Mouse (Mus musculus) C2C12 (cell line): ENCODE measurements at regions not wholly inside any gene's neighbourhood (a gene's known extent, or its start where the extent isn't known, plus 50 kb on each side); places are given as distances from the start of the nearest gene placed in this dataset.

Experiments used
- H3K27me3 ChIP-seq: one replicate; pipeline ENCODE4 v1.6.1; 2011; ENCODE audit not compliant: control insufficient read depth, insufficient read depth, insufficient read length
- H3K36me3 ChIP-seq: one replicate; pipeline ENCODE4 v1.6.1; 2011; ENCODE audit not compliant: control insufficient read depth, insufficient read depth
- H3K4me3 ChIP-seq: one replicate; pipeline ENCODE4 v1.5.1; 2011; ENCODE audit warnings: mild to moderate bottlenecking, control low read depth; ENCODE audit not compliant: poor library complexity, insufficient read depth, severe bottlenecking
- H3K79me2 ChIP-seq: one replicate; pipeline ENCODE4 v1.6.1; 2011; ENCODE audit not compliant: control insufficient read depth, insufficient read depth
- H3K79me3 ChIP-seq: one replicate; pipeline ENCODE4 v1.6.1; 2011; ENCODE audit warnings: low read depth, control low read depth
- H3ac ChIP-seq: one replicate; pipeline ENCODE3; 2011; ENCODE audit warnings: low read depth; ENCODE audit not compliant: control insufficient read depth, insufficient read length
- CEBPB ChIP-seq: IDR thresholded peaks from one replicate; pipeline ENCODE4 v1.6.1; 2011; ENCODE audit warnings: low read depth, mild to moderate bottlenecking, control low read depth, moderate library complexity
- CTCF ChIP-seq: IDR thresholded peaks from one replicate; pipeline ENCODE4 v1.5.1; 2011; ENCODE audit not compliant: control insufficient read depth, insufficient read depth, insufficient read length
- FOSL1 ChIP-seq: IDR thresholded peaks from one replicate; pipeline ENCODE4 v1.8.0; 2011; ENCODE audit warnings: mild to moderate bottlenecking, low read length; ENCODE audit not compliant: poor library complexity, insufficient read depth, severe bottlenecking
- MAX ChIP-seq: IDR thresholded peaks from one replicate; pipeline ENCODE4 v1.6.1; 2011; ENCODE audit warnings: mild to moderate bottlenecking, control low read depth
- MYOD1 ChIP-seq: IDR thresholded peaks from one replicate; pipeline ENCODE4 v1.6.1; 2011; ENCODE audit warnings: low read depth; ENCODE audit not compliant: control insufficient read depth, insufficient read length
- MYOG ChIP-seq: IDR thresholded peaks from one replicate; pipeline ENCODE4 v1.6.1; 2011; ENCODE audit not compliant: control insufficient read depth, insufficient read length; ENCODE audit errors: extremely low read depth
- USF1 ChIP-seq: IDR thresholded peaks from one replicate; pipeline ENCODE4 v1.6.1; 2011; ENCODE audit warnings: low read depth, mild to moderate bottlenecking, control low read depth, moderate library complexity

- H3K36me3 ChIP-seq = no peaks in the 10 kb centered on the region
- H3K79me3 ChIP-seq = no peaks in the 10 kb centered on the region
- H3ac ChIP-seq = no peak overlapping the region
- H3K4me3 ChIP-seq = no peak overlapping the region
- H3K27me3 ChIP-seq = peaks cover 24% of the 10 kb centered on the region
- H3K79me2 ChIP-seq = no peaks in the 10 kb centered on the region
- TF ChIP-seq MAX = no peak
- TF ChIP-seq MYOD1 = no peak
- TF ChIP-seq CTCF = no peak
- TF ChIP-seq CEBPB = no peak
- TF ChIP-seq FOSL1 = no peak
- no peak for TF ChIP-seq MYOG
- no peak for TF ChIP-seq USF1
Measured at GRCm38 (mm10) chr2:168424277-168425099, 143.0 kb upstream of the Kcng1 start.

GRCm38 (mm10) chr2:168423551-168423950 is 142.0 kb upstream of the Kcng1 start:
- H3K36me3 ChIP-seq = no peaks in the 10 kb centered on the region
- H3K79me3 ChIP-seq = no peaks in the 10 kb centered on the region
- peaks cover 24% of the 10 kb centered on the region for H3K27me3 ChIP-seq
- no peak overlapping the region for H3ac ChIP-seq
- no peak overlapping the region for H3K4me3 ChIP-seq
- TF ChIP-seq USF1 (no peak), MYOG (no peak), MYOD1 (no peak), FOSL1 (no peak), CTCF (no peak), MAX (no peak)
- H3K79me2 ChIP-seq = no peaks in the 10 kb centered on the region

GRCm38 (mm10) chr2:168415140-168415539 is 133.6 kb upstream of the Kcng1 start:
- H3K79me3 ChIP-seq = no peaks in the 10 kb centered on the region
- H3K36me3 ChIP-seq = no peaks in the 10 kb centered on the region
- no peak overlapping the region for H3ac ChIP-seq
- TF ChIP-seq CEBPB (no peak), CTCF (peak; percentile 21)
- H3K27me3 ChIP-seq = no peaks in the 10 kb centered on the region
- H3K79me2 ChIP-seq = no peaks in the 10 kb centered on the region
- H3K4me3 ChIP-seq = no peak overlapping the region

GRCm38 (mm10) chr2:168414110-168414872 is 132.8 kb upstream of the Kcng1 start:
- TF ChIP-seq MYOD1 (peak; percentile 60), CTCF (no peak), MAX (peak; percentile 24), FOSL1 (peak; percentile 78)
- no peak overlapping the region for H3ac ChIP-seq

GRCm38 (mm10) chr2:168412853-168413252 is 131.3 kb upstream of the Kcng1 start:
- Histone ChIP-seq H3K79me2 (no peaks in the 10 kb centered on the region), H3K27me3 (no peaks in the 10 kb centered on the region), H3K36me3 (no peaks in the 10 kb centered on the region), H3K79me3 (no peaks in the 10 kb centered on the region), H3K4me3 (no peak overlapping the region), H3ac (no peak overlapping the region)
- TF ChIP-seq MYOD1 (no peak), MAX (no peak), MYOG (no peak), CEBPB (no peak), CTCF (no peak), USF1 (no peak), FOSL1 (no peak)

More at GRCm38 (mm10) chr2:168414110-168414872, 132.8 kb upstream of the Kcng1 start:
- Histone ChIP-seq H3K4me3 (no peak overlapping the region), H3K36me3 (no peaks in the 10 kb centered on the region), H3K79me3 (no peaks in the 10 kb centered on the region), H3K27me3 (no peaks in the 10 kb centered on the region), H3K79me2 (no peaks in the 10 kb centered on the region)
